Mouse (Mus musculus) MEL (cell line): ENCODE results near the gene Pgpep1l. TPM values are rescaled to one million over a fixed set of nuclear protein-coding genes. Genes with fewer than 3 reads are reported as not detected.

Experiments
- DNase-seq: peaks from one replicate; pipeline ENCODE4 v3.0.0; 2011; ENCODE audit warnings: low read depth, low spot score
- H3K27ac ChIP-seq: 2 replicates; pipeline ENCODE4 v1.5.1; 2012; ENCODE audit warnings: low read depth, mild to moderate bottlenecking, control low read depth, low read length, moderate library complexity; ENCODE audit not compliant: control insufficient read depth
- H3K27me3 ChIP-seq, 2 experiments: fragments of 150-350 bp in 1 of 2; sonication (generic) in 1 of 2; 2 replicates each; pipeline ENCODE4 v1.6.1; 2012; ENCODE audit warnings: low read length in 2 of 2, mild to moderate bottlenecking in 2 of 2, improper control_type of control experiment in 1 of 2, moderate library complexity in 1 of 2; ENCODE audit not compliant: insufficient read depth in 2 of 2, control insufficient read depth in 1 of 2
- H3K36me3 ChIP-seq, 2 experiments: 2 replicates each; pipeline ENCODE4 v1.6.1; 2012 to 2014; ENCODE audit warnings: low read length in 2 of 2, improper control_type of control experiment in 1 of 2, inconsistent platforms in 1 of 2, mild to moderate bottlenecking in 1 of 2; ENCODE audit not compliant: insufficient read depth in 2 of 2, control insufficient read depth in 1 of 2
- H3K4me1 ChIP-seq, 2 experiments: fragments of 150-350 bp in 1 of 2; sonication (generic) in 1 of 2; 2 replicates each; pipeline ENCODE4 v1.6.1; 2012; ENCODE audit warnings: low read length in 2 of 2, improper control_type of control experiment in 1 of 2, mild to moderate bottlenecking in 1 of 2; ENCODE audit not compliant: insufficient read depth in 2 of 2, control insufficient read depth in 1 of 2
- H3K4me3 ChIP-seq, 2 experiments: fragments of 150-350 bp in 1 of 2; sonication (generic) in 1 of 2; 2 replicates each; pipeline ENCODE4 v1.5.1; 2012; ENCODE audit warnings: low read depth in 2 of 2, low read length in 2 of 2, mild to moderate bottlenecking in 2 of 2, moderate library complexity in 2 of 2, control low read depth in 1 of 2, improper control_type of control experiment in 1 of 2; ENCODE audit not compliant: control insufficient read depth in 1 of 2, insufficient read depth in 1 of 2
- H3K79me2 ChIP-seq: 2 replicates; pipeline ENCODE4 v1.6.1; 2012; ENCODE audit warnings: mild to moderate bottlenecking, low read length, moderate library complexity; ENCODE audit not compliant: control insufficient read depth, poor library complexity, insufficient read depth
- H3K9ac ChIP-seq: 2 replicates; pipeline ENCODE4 v1.6.1; 2012; ENCODE audit warnings: low read depth, mild to moderate bottlenecking, control low read depth, low read length, moderate library complexity; ENCODE audit not compliant: control insufficient read depth, poor library complexity, severe bottlenecking
- H3K9me3 ChIP-seq: fragments of 150-350 bp; sonication (generic); replicated peaks from 2 replicates; pipeline ENCODE4 v1.6.1; 2012; ENCODE audit warnings: mild to moderate bottlenecking, low read length, improper control_type of control experiment, moderate library complexity; ENCODE audit not compliant: insufficient read depth
- CHD2 ChIP-seq: IDR thresholded peaks from 2 replicates; pipeline ENCODE4 v1.6.1; 2011; ENCODE audit warnings: low read length, improper control_type of control experiment
- CTCF ChIP-seq, 3 experiments: IDR thresholded peaks in 2 of 3; conservative IDR thresholded peaks in 1 of 3; 2 replicates each; pipeline ENCODE4 v1.5.1; 2011 to 2012; ENCODE audit warnings: low read length in 3 of 3, low read depth in 2 of 3, mild to moderate bottlenecking in 2 of 3, improper control_type of control experiment in 1 of 3, inconsistent platforms in 1 of 3, mixed read lengths in 1 of 3, moderate library complexity in 1 of 3; ENCODE audit not compliant: control insufficient read depth in 1 of 3, insufficient read depth in 1 of 3, poor library complexity in 1 of 3, severe bottlenecking in 1 of 3
- ELF1 ChIP-seq: IDR thresholded peaks from 2 replicates; pipeline ENCODE4 v1.6.1; 2014; ENCODE audit warnings: low read depth, mild to moderate bottlenecking, inconsistent platforms, low read length, improper control_type of control experiment, moderate library complexity
- EP300 ChIP-seq, 2 experiments: IDR thresholded peaks; 2 replicates each; pipeline ENCODE4 v1.6.1; 2011; ENCODE audit warnings: improper control_type of control experiment in 2 of 2, low read length in 2 of 2, low read depth in 1 of 2, mild to moderate bottlenecking in 1 of 2
- HCFC1 ChIP-seq: IDR thresholded peaks from 2 replicates; pipeline ENCODE4 v1.6.1; 2012; ENCODE audit warnings: low read depth, mild to moderate bottlenecking, inconsistent platforms, low read length, improper control_type of control experiment, moderate library complexity
- JUND ChIP-seq: IDR thresholded peaks from 2 replicates; pipeline ENCODE4 v1.6.1; 2011; ENCODE audit warnings: low read depth, mild to moderate bottlenecking, improper control_type of control experiment, low read length
- MEF2A ChIP-seq: IDR thresholded peaks from 2 replicates; pipeline ENCODE4 v1.6.1; 2014; ENCODE audit warnings: low read depth, mild to moderate bottlenecking, inconsistent platforms, low read length, improper control_type of control experiment; ENCODE audit not compliant: poor library complexity, insufficient replicate concordance, severe bottlenecking; ENCODE audit errors: extremely low read depth
- MXI1 ChIP-seq: IDR thresholded peaks from 2 replicates; pipeline ENCODE4 v1.6.1; 2011; ENCODE audit warnings: mild to moderate bottlenecking, low read depth, low read length, improper control_type of control experiment
- NRF1 ChIP-seq: IDR thresholded peaks from 2 replicates; pipeline ENCODE4 v1.6.1; 2014; ENCODE audit warnings: low read depth, mild to moderate bottlenecking, inconsistent platforms, low read length, improper control_type of control experiment, moderate library complexity; ENCODE audit not compliant: poor library complexity, insufficient read depth, severe bottlenecking
- POLR2A ChIP-seq, 2 experiments: IDR thresholded peaks; 2 replicates each; pipeline ENCODE4 v1.6.1; 2011 to 2012; ENCODE audit warnings: low read length in 2 of 2, mild to moderate bottlenecking in 2 of 2, control low read depth in 1 of 2, improper control_type of control experiment in 1 of 2, low read depth in 1 of 2, moderate library complexity in 1 of 2; ENCODE audit not compliant: control insufficient read depth in 1 of 2, insufficient read depth in 1 of 2, poor library complexity in 1 of 2
- POLR2AphosphoS5 ChIP-seq: IDR thresholded peaks from 2 replicates; pipeline ENCODE4 v1.6.1; 2012; ENCODE audit warnings: low read depth, borderline replicate concordance, mild to moderate bottlenecking, inconsistent platforms, low read length, moderate library complexity, mixed read lengths
- RAD21 ChIP-seq: IDR thresholded peaks from 2 replicates; pipeline ENCODE4 v1.6.1; 2011; ENCODE audit warnings: mild to moderate bottlenecking, low read depth, low read length, improper control_type of control experiment
- RCOR1 ChIP-seq: IDR thresholded peaks from 2 replicates; pipeline ENCODE4 v1.6.1; 2012; ENCODE audit warnings: low read depth, mild to moderate bottlenecking, inconsistent platforms, low read length, improper control_type of control experiment
- TAL1 ChIP-seq: IDR thresholded peaks from 2 replicates; pipeline ENCODE4 v1.6.1; 2012; ENCODE audit warnings: mild to moderate bottlenecking, inconsistent platforms, low read length, moderate library complexity, mixed read lengths
- TBP ChIP-seq: IDR thresholded peaks from 2 replicates; pipeline ENCODE4 v1.8.0; 2011; ENCODE audit warnings: low read depth, low read length, improper control_type of control experiment
- TCF12 ChIP-seq: IDR thresholded peaks from 2 replicates; pipeline ENCODE4 v1.6.1; 2014; ENCODE audit warnings: low read depth, mild to moderate bottlenecking, inconsistent platforms, low read length, improper control_type of control experiment, moderate library complexity
- UBTF ChIP-seq: IDR thresholded peaks from 2 replicates; pipeline ENCODE4 v1.6.1; 2012; ENCODE audit warnings: low read depth, mild to moderate bottlenecking, inconsistent platforms, low read length, improper control_type of control experiment, moderate library complexity, borderline replicate concordance; ENCODE audit not compliant: insufficient read depth
- USF2 ChIP-seq, 2 experiments: IDR thresholded peaks; 2 replicates each; pipeline ENCODE4 v1.6.1; 2011 to 2012; ENCODE audit warnings: improper control_type of control experiment in 2 of 2, low read length in 2 of 2, borderline replicate concordance in 1 of 2, inconsistent platforms in 1 of 2, low read depth in 1 of 2, mild to moderate bottlenecking in 1 of 2; ENCODE audit not compliant: insufficient read depth in 1 of 2
- ZC3H11A ChIP-seq: IDR thresholded peaks from 2 replicates; pipeline ENCODE4 v1.6.1; 2012; ENCODE audit warnings: low read depth, mild to moderate bottlenecking, inconsistent platforms, low read length, improper control_type of control experiment
- ZKSCAN1 ChIP-seq: IDR thresholded peaks from 2 replicates; pipeline ENCODE4 v1.6.1; 2012; ENCODE audit warnings: low read depth, mild to moderate bottlenecking, inconsistent platforms, low read length, improper control_type of control experiment, moderate library complexity
- ZNF384 ChIP-seq: IDR thresholded peaks from 2 replicates; pipeline ENCODE4 v1.6.1; 2012; ENCODE audit warnings: low read depth, mild to moderate bottlenecking, inconsistent platforms, low read length, improper control_type of control experiment
- polyA plus RNA-seq, 2 experiments: library from polyadenylated mRNA; stranded (reverse) in 1 of 2; unstranded in 1 of 2; fragments of >175 nt in 1 of 2; fragments of >200 nt in 1 of 2; gene quantifications; 2 replicates each; pipeline versions ENCODE4 v1.2.1 to v1.2.4; 2012; ENCODE audit warnings: low replicate concordance in 2 of 2, low read depth in 1 of 2; ENCODE audit not compliant: insufficient read length in 2 of 2, insufficient read depth in 1 of 2, missing spikeins in 1 of 2
- total RNA-seq: library from RNA; depleted of rRNA; stranded (reverse); fragments of 300-350 nt; gene quantifications from 2 replicates; pipeline ENCODE4 v1.2.3, GENCODE M21; 2012

Pgpep1l gene
- total and polyA plus RNA-seq, 3 experiments = not detected

- H3K4me3 ChIP-seq = no peak within 1 kb of the TSS
- H3K27ac ChIP-seq = no peak within 1 kb of the TSS
- TF ChIP-seq RCOR1 (no peak), CHD2 (no peak), CTCF (IDR thresholded peaks at IDR 0.05 in 2 of 3, conservative IDR thresholded peaks at IDR 0.05 in 1 of 3; ENCODE audit: control insufficient read depth in 1 of 3, insufficient read depth in 1 of 3, low read depth in 2 of 3, low read length in 3 of 3, poor library complexity in 1 of 3, severe bottlenecking in 1 of 3) (no peak), ZKSCAN1 (no peak), ELF1 (no peak), MEF2A (no peak), RAD21 (no peak), EP300 (IDR thresholded peaks at IDR 0.05; ENCODE audit: low read depth in 1 of 2, low read length in 2 of 2) (no peak), ZNF384 (no peak), POLR2AphosphoS5 (no peak), JUND (no peak), TCF12 (no peak), NRF1 (no peak), ZC3H11A (no peak), POLR2A (IDR thresholded peaks at IDR 0.05; ENCODE audit: control insufficient read depth in 1 of 2, insufficient read depth in 1 of 2, low read depth in 1 of 2, low read length in 2 of 2, poor library complexity in 1 of 2) (no peak), HCFC1 (no peak), USF2 (IDR thresholded peaks at IDR 0.05; ENCODE audit: borderline replicate concordance in 1 of 2, insufficient read depth in 1 of 2, low read depth in 1 of 2, low read length in 2 of 2) (no peak), UBTF (no peak), TBP (no peak), MXI1 (no peak)
- no peaks in the 10 kb centered on the region for H3K9me3 ChIP-seq
- H3K4me1 ChIP-seq = no peaks in the 10 kb centered on the region
- no peaks in the 10 kb centered on the region for H3K27me3 ChIP-seq
- H3K36me3 ChIP-seq = no peaks in the 10 kb centered on the region
- no peaks in the 10 kb centered on the region for H3K79me2 ChIP-seq
- no peak for DNase-seq
- H3K9ac ChIP-seq = no peak within 1 kb of the TSS
These were observed 9.5 kb upstream of the Pgpep1l start, which contains the start of gene Fam169b for GRCm38 (mm10) chr7:68273515-68273914. Gene Fam169b, plus strand, starts transcription at chr7:68273839.

GRCm38 (mm10) chr7:68272607-68273006 lies 8.6 kb upstream of the Pgpep1l start:
- Histone ChIP-seq H3K27me3 (no peaks in the 10 kb centered on the region), H3K36me3 (no peaks in the 10 kb centered on the region), H3K27ac (no peak overlapping the region), H3K9me3 (no peaks in the 10 kb centered on the region), H3K79me2 (no peaks in the 10 kb centered on the region), H3K9ac (no peak overlapping the region), H3K4me3 (no peak overlapping the region), H3K4me1 (no peaks in the 10 kb centered on the region)
- TF ChIP-seq CHD2 = no peak
- no peak for TF ChIP-seq TAL1
- DNase-seq = no peak
